Mouse (Mus musculus) kidney, embryonic 16.5 days (tissue): Measurements from ENCODE around the gene Erc1. TPM values are rescaled to one million over a fixed set of nuclear protein-coding genes. Genes with fewer than 3 reads are reported as not detected.

Experiments used
- ATAC-seq: fragments of 200-750 bp; cut with Nextera tagmentation; 2 replicates; pipeline ENCODE4 v1.8.0; 2017; ENCODE audit warnings: moderate TSS enrichment; ENCODE audit not compliant: low FRiP score, low TSS enrichment
- H3K27ac ChIP-seq: fragments of 300-500 bp; sonication (generic); 2 replicates; pipeline ENCODE4 v1.5.1; 2014; ENCODE audit warnings: low read length
- H3K27me3 ChIP-seq: fragments of 300-500 bp; sonication (generic); 2 replicates; pipeline ENCODE4 v1.6.1; 2014; ENCODE audit warnings: low read length, control low read depth, mixed read lengths; ENCODE audit not compliant: insufficient read depth
- H3K36me3 ChIP-seq: fragments of 300-500 bp; sonication (generic); 2 replicates; pipeline ENCODE4 v1.6.1; 2014; ENCODE audit warnings: low read length, control low read depth, mixed read lengths; ENCODE audit not compliant: insufficient read depth
- H3K4me1 ChIP-seq: fragments of 300-500 bp; sonication (generic); 2 replicates; pipeline ENCODE4 v1.6.1; 2014; ENCODE audit warnings: low read length, control low read depth, mixed read lengths; ENCODE audit not compliant: insufficient read depth
- H3K4me2 ChIP-seq: fragments of 300-500 bp; sonication (generic); replicated peaks from 2 replicates; pipeline ENCODE4 v1.6.1; 2014; ENCODE audit warnings: low read depth, low read length
- H3K4me3 ChIP-seq: fragments of 300-500 bp; sonication (generic); 2 replicates; pipeline ENCODE4 v1.5.1; 2014; ENCODE audit warnings: mild to moderate bottlenecking, low read length
- H3K9ac ChIP-seq: fragments of 300-500 bp; sonication (generic); replicated peaks from 2 replicates; pipeline ENCODE4 v1.6.1; 2014; ENCODE audit warnings: low read length
- H3K9me3 ChIP-seq: fragments of 300-500 bp; sonication (generic); 2 replicates; pipeline ENCODE4 v1.6.1; 2016; ENCODE audit warnings: low read length, control low read depth
- WGBS: fragments of 180-500 bp; shearing (Covaris S2); extraction: QIAGEN DNeasy Blood & Tissue Kit; methylation state at CpG from one replicate; pipeline ENCODE4 v1.1.7; 2014; 5-methylcytosine and 5-hydroxymethylcytosine counted together
- polyA plus RNA-seq: library from polyadenylated mRNA; unstranded; fragments of >200 nt; fragmentation: Nextera tagmentation; extraction: Ambion mirVana; gene quantifications from 2 replicates; pipeline ENCODE4 v1.2.1, GENCODE M21; 2015

Erc1 gene
- polyA plus RNA-seq, 1 experiment from 2014 or later = 15.0 TPM

- no peaks in the 10 kb centered on the region for H3K27me3 ChIP-seq
- H3K4me1 ChIP-seq = peaks cover 17% of the 10 kb centered on the region
- ATAC-seq = peak; percentile 50
- peak overlapping the region; percentile 90 for H3K4me3 ChIP-seq
- H3K27ac ChIP-seq = peak overlapping the region; percentile 97
- H3K4me2 ChIP-seq = peak overlapping the region; percentile 89
- 9% methylated on average over 13 of the region's 13 CpGs for WGBS
- H3K36me3 ChIP-seq = no peaks in the 10 kb centered on the region
- no peaks in the 10 kb centered on the region for H3K9me3 ChIP-seq
- H3K9ac ChIP-seq = peak overlapping the region; percentile 91
Measured at GRCm38 (mm10) chr6:119848696-119849347, 855 bp upstream of the Erc1 start.

GRCm38 (mm10) chr6:119847518-119848033, 391 bp downstream of the Erc1 start:
- peak overlapping the region; percentile 91 for H3K9ac ChIP-seq
- ATAC-seq = peak; percentile 9; the same call in 1 of the 2 replicates
- no peaks in the 10 kb centered on the region for H3K27me3 ChIP-seq
- H3K4me1 ChIP-seq = peaks cover 17% of the 10 kb centered on the region
- H3K4me3 ChIP-seq = peak overlapping the region; percentile 90
- under 1% methylated on average over 38 of the region's 40 CpGs for WGBS
- peak overlapping the region; percentile 97 for H3K27ac ChIP-seq
- no peaks in the 10 kb centered on the region for H3K36me3 ChIP-seq
- peak overlapping the region; percentile 89 for H3K4me2 ChIP-seq
- no peaks in the 10 kb centered on the region for H3K9me3 ChIP-seq

GRCm38 (mm10) chr6:119846751-119847517, 1.0 kb downstream of the Erc1 start:
- H3K36me3 ChIP-seq = no peaks in the 10 kb centered on the region
- H3K4me2 ChIP-seq = peak overlapping the region; percentile 89
- peak overlapping the region; percentile 90 for H3K4me3 ChIP-seq
- H3K4me1 ChIP-seq = peaks cover 17% of the 10 kb centered on the region
- no peaks in the 10 kb centered on the region for H3K27me3 ChIP-seq
- ATAC-seq = no peak
- H3K9ac ChIP-seq = peak overlapping the region; percentile 91
- 23% methylated on average over 11 of the region's 11 CpGs for WGBS
- peak overlapping the region; percentile 97 for H3K27ac ChIP-seq
- no peaks in the 10 kb centered on the region for H3K9me3 ChIP-seq

GRCm38 (mm10) chr6:119829951-119830350, 18.0 kb downstream of the Erc1 start:
- Histone ChIP-seq H3K4me2 (no peak overlapping the region), H3K4me1 (0 out of 2 replicates have a peak, but pooled peaks cover 2% of the 10 kb centered on the region), H3K36me3 (no peaks in the 10 kb centered on the region), H3K9ac (no peak overlapping the region), H3K4me3 (no peak overlapping the region), H3K9me3 (no peaks in the 10 kb centered on the region), H3K27me3 (no peaks in the 10 kb centered on the region), H3K27ac (no peak overlapping the region)
- no peak for ATAC-seq
- 87% methylated on average over 5 of the region's 5 CpGs for WGBS

GRCm38 (mm10) chr6:119828165-119828564, 19.8 kb downstream of the Erc1 start:
- Histone ChIP-seq H3K4me3 (no peak overlapping the region), H3K36me3 (peaks cover 6% of the 10 kb centered on the region), H3K4me1 (0 out of 2 replicates have a peak, but pooled peaks cover 2% of the 10 kb centered on the region), H3K9me3 (no peaks in the 10 kb centered on the region), H3K27ac (no peak overlapping the region), H3K9ac (no peak overlapping the region), H3K4me2 (no peak overlapping the region), H3K27me3 (no peaks in the 10 kb centered on the region)
- WGBS = 95% methylated on average over 1 of the region's 1 CpGs
- ATAC-seq = no peak

GRCm38 (mm10) chr6:119826701-119827100, 21.3 kb downstream of the Erc1 start:
- Histone ChIP-seq H3K9ac (no peak overlapping the region), H3K4me1 (0 out of 2 replicates have a peak, but pooled peaks cover 2% of the 10 kb centered on the region), H3K27ac (no peak overlapping the region), H3K4me2 (no peak overlapping the region), H3K9me3 (no peaks in the 10 kb centered on the region), H3K27me3 (no peaks in the 10 kb centered on the region), H3K4me3 (no peak overlapping the region), H3K36me3 (peaks cover 6% of the 10 kb centered on the region)
- 78% methylated on average over 4 of the region's 4 CpGs for WGBS
- ATAC-seq = no peak

GRCm38 (mm10) chr6:119822216-119822615, 25.8 kb downstream of the Erc1 start:
- 89% methylated on average over 1 of the region's 1 CpGs for WGBS
- no peak overlapping the region for H3K27ac ChIP-seq
- ATAC-seq = no peak
- H3K9me3 ChIP-seq = no peaks in the 10 kb centered on the region
- H3K27me3 ChIP-seq = no peaks in the 10 kb centered on the region
- no peak overlapping the region for H3K9ac ChIP-seq
- peaks cover 15% of the 10 kb centered on the region for H3K36me3 ChIP-seq
- H3K4me2 ChIP-seq = no peak overlapping the region
- H3K4me1 ChIP-seq = 0 out of 2 replicates have a peak, but pooled peaks cover 2% of the 10 kb centered on the region
- H3K4me3 ChIP-seq = no peak overlapping the region

GRCm38 (mm10) chr6:119821158-119821557, 26.8 kb downstream of the Erc1 start:
- Histone ChIP-seq H3K9me3 (no peaks in the 10 kb centered on the region), H3K27me3 (no peaks in the 10 kb centered on the region), H3K9ac (no peak overlapping the region), H3K27ac (no peak overlapping the region), H3K4me3 (no peak overlapping the region), H3K36me3 (peaks cover 15% of the 10 kb centered on the region), H3K4me1 (0 out of 2 replicates have a peak, but pooled peaks cover under 1% of the 10 kb centered on the region), H3K4me2 (no peak overlapping the region)
- no peak for ATAC-seq
- whole genome bisulfite sequencing = 95% methylated on average over 1 of the region's 1 CpGs

GRCm38 (mm10) chr6:119818541-119818940, 29.4 kb downstream of the Erc1 start:
- Histone ChIP-seq H3K9ac (no peak overlapping the region), H3K4me3 (no peak overlapping the region), H3K27ac (no peak overlapping the region), H3K9me3 (no peaks in the 10 kb centered on the region), H3K4me2 (no peak overlapping the region), H3K36me3 (peaks cover 11% of the 10 kb centered on the region), H3K4me1 (no peaks in the 10 kb centered on the region), H3K27me3 (no peaks in the 10 kb centered on the region)
- 91% methylated on average over 4 of the region's 4 CpGs for WGBS
- ATAC-seq = no peak
